Mouse (Mus musculus) lung, embryonic 15.5 days (tissue): Measurements from ENCODE around the gene Ifnar1. TPM values are rescaled to one million over a fixed set of nuclear protein-coding genes. Genes with fewer than 3 reads are reported as not detected.

ENCODE experiments used
- ATAC-seq: fragments of 200-750 bp; cut with Nextera tagmentation; 2 replicates; pipeline ENCODE4 v1.8.0; 2017; ENCODE audit warnings: moderate number of reproducible peaks, borderline replicate concordance; ENCODE audit not compliant: low FRiP score, low TSS enrichment; ENCODE audit errors: extremely low read depth
- H3K27ac ChIP-seq: fragments of 300-500 bp; sonication (generic); 2 replicates; pipeline ENCODE4 v1.5.1; 2015; ENCODE audit warnings: moderate library complexity, mild to moderate bottlenecking, inconsistent platforms
- H3K27me3 ChIP-seq: fragments of 300-500 bp; sonication (generic); 2 replicates; pipeline ENCODE4 v1.6.1; 2015; ENCODE audit warnings: inconsistent platforms
- H3K36me3 ChIP-seq: fragments of 300-500 bp; sonication (generic); 2 replicates; pipeline ENCODE4 v1.6.1; 2015; ENCODE audit warnings: inconsistent platforms
- H3K4me1 ChIP-seq: fragments of 300-500 bp; sonication (generic); 2 replicates; pipeline ENCODE4 v1.6.1; 2015; ENCODE audit warnings: inconsistent platforms
- H3K4me2 ChIP-seq: fragments of 300-500 bp; sonication (generic); 2 replicates; pipeline ENCODE4 v1.6.1; 2015; ENCODE audit warnings: inconsistent platforms, mild to moderate bottlenecking, moderate library complexity
- H3K4me3 ChIP-seq: fragments of 300-500 bp; sonication (generic); 2 replicates; pipeline ENCODE4 v1.5.1; 2015; ENCODE audit warnings: mild to moderate bottlenecking, inconsistent platforms
- H3K9ac ChIP-seq: fragments of 300-500 bp; sonication (generic); 2 replicates; pipeline ENCODE4 v1.6.1; 2015; ENCODE audit warnings: inconsistent platforms
- H3K9me3 ChIP-seq: fragments of 300-500 bp; sonication (generic); 2 replicates; pipeline ENCODE4 v1.6.1; 2016; ENCODE audit warnings: inconsistent platforms
- WGBS: fragments of 180-500 bp; shearing (Covaris S2); methylation state at CpG from one replicate; pipeline ENCODE4 v1.1.7; 2015; 5-methylcytosine and 5-hydroxymethylcytosine counted together
- polyA plus RNA-seq: library from polyadenylated mRNA; unstranded; fragments of >200 nt; fragmentation: Nextera tagmentation; extraction: Ambion mirVana; gene quantifications from 2 replicates; pipeline ENCODE4 v1.2.1, GENCODE M21; 2015

The Ifnar1 gene
- polyA plus RNA-seq, 1 experiment from 2014 or later, result 68.0 TPM

- H3K36me3 ChIP-seq, result no peaks in the 10 kb centered on the region
- H3K27ac ChIP-seq, result no peak overlapping the region
- 50% methylated on average over 13 of the region's 13 CpGs for WGBS
- H3K4me1 ChIP-seq, result peaks cover 9% of the 10 kb centered on the region
- H3K4me3 ChIP-seq, result no peak overlapping the region
- no peak overlapping the region for H3K4me2 ChIP-seq
- H3K27me3 ChIP-seq, result no peaks in the 10 kb centered on the region
- H3K9me3 ChIP-seq, result no peaks in the 10 kb centered on the region
- ATAC-seq, result peak; percentile 69; the same call in 1 of the 2 replicates
- H3K9ac ChIP-seq, result no peak overlapping the region
Measured at GRCm38 (mm10) chr16:91534477-91534876, 49.4 kb downstream of the Ifnar1 start.

DNA sequence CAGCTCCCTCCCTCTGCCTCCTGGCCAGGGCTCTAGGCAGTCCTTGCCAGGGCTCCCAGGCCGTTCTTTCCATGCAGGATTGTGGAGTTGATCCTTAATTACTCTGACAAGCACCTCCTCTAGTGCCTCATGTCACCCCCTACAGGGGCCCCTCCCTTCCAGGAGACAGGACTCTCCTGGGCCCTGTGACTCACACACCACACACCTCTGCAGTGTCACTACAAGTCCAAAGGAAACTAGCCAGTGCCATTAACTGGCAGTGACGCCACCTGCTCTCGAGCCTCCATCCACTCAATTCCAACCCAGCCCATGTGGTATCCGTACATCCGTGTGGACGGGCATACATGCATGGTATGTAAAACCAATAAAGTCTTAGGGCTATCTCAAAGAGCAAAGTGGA, 49.9 kb downstream of the Ifnar1 start:
- H3K4me1 ChIP-seq, result peaks cover 9% of the 10 kb centered on the region
- H3K9me3 ChIP-seq, result no peaks in the 10 kb centered on the region
- WGBS, result 75% methylated on average over 6 of the region's 6 CpGs
- H3K36me3 ChIP-seq, result no peaks in the 10 kb centered on the region
- no peak overlapping the region for H3K4me2 ChIP-seq
- no peak overlapping the region for H3K4me3 ChIP-seq
- H3K27ac ChIP-seq, result no peak overlapping the region
- H3K27me3 ChIP-seq, result no peaks in the 10 kb centered on the region
- ATAC-seq, result peak; percentile 40; the same call in 1 of the 2 replicates
- no peak overlapping the region for H3K9ac ChIP-seq

DNA sequence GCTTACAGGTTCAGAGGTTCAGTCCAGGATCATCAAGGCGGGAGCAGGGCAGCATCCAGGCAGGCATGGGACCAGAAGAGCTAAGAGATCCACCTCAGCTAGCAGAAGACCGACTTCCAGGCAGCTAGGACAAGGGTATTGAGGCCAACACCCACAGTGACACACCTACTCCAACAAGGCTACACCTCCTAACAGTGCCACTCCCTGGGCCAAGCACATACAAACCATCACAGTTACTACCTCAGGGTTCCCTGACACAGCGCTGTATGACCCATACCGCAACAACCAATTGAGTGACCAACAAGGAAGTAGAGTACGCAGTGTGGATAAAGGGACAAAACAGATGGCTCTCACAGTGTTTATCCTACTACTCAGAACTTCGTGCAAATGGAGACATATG, 51.3 kb downstream of the Ifnar1 start:
- Histone ChIP-seq H3K27ac (no peak overlapping the region), H3K4me3 (no peak overlapping the region), H3K9ac (no peak overlapping the region), H3K27me3 (no peaks in the 10 kb centered on the region), H3K4me2 (no peak overlapping the region), H3K36me3 (no peaks in the 10 kb centered on the region), H3K4me1 (peaks cover 6% of the 10 kb centered on the region), H3K9me3 (no peaks in the 10 kb centered on the region)
- no peak for ATAC-seq
- 80% methylated on average over 6 of the region's 6 CpGs for WGBS

- Histone ChIP-seq H3K27me3 (no peaks in the 10 kb centered on the region), H3K36me3 (no peaks in the 10 kb centered on the region), H3K27ac (no peak overlapping the region), H3K9ac (no peak overlapping the region), H3K4me1 (peaks cover 11% of the 10 kb centered on the region), H3K9me3 (no peaks in the 10 kb centered on the region), H3K4me2 (no peak overlapping the region), H3K4me3 (no peak overlapping the region)
- whole genome bisulfite sequencing, result 83% methylated on average over 3 of the region's 3 CpGs
- ATAC-seq, result no peak
Measured at GRCm38 (mm10) chr16:91537065-91537464, 52.0 kb downstream of the Ifnar1 start.

DNA sequence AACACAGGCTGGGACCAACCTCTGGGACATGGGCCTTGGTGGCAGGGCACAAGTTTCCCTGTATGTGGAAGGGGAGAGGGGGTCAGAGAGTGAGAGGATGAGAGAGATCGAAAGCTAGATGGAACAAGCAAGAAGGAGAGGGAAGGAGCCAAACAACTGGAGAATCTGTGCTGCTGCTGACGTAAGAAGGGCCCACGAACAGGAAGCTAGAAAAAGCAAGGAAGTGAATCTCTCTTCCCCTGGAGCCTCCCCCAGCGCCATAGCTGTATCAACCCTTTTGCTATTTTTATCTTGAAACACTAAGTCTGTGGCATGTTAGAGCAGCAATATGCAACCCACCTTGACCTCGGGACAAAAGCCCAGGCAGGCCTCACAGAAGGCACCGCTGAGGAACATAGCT, 53.0 kb downstream of the Ifnar1 start:
- H3K27me3 ChIP-seq, result no peaks in the 10 kb centered on the region
- no peak for ATAC-seq
- H3K4me2 ChIP-seq, result no peak overlapping the region
- H3K36me3 ChIP-seq, result no peaks in the 10 kb centered on the region
- no peaks in the 10 kb centered on the region for H3K9me3 ChIP-seq
- H3K27ac ChIP-seq, result 0 out of 2 replicates have a peak overlapping the region, but pooled peaks have one; percentile 13
- no peak overlapping the region for H3K9ac ChIP-seq
- peaks cover 11% of the 10 kb centered on the region for H3K4me1 ChIP-seq
- H3K4me3 ChIP-seq, result no peak overlapping the region
- 54% methylated on average over 6 of the region's 6 CpGs for WGBS

DNA sequence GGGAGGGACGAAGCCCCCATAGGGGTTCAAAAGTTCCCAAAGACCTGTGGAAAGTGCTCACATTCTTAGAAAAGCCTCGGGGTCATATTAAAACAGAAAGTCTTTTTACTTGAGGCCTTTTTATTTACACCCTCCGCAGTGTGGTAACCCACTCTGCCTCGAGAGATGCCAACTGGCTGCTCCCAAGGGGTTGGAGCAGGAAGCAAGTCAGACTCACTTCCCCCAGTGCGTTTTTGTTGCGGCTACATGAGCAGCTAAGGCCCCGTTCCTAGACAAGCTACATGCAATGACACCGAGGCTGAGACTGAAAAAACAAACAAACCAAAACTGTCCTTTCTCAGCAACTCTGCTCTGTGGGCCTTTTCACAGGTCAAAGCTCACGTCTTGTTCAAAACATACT, 53.5 kb downstream of the Ifnar1 start:
- Histone ChIP-seq H3K4me2 (no peak overlapping the region), H3K27ac (0 out of 2 replicates have a peak overlapping the region, but pooled peaks have one; percentile 13), H3K36me3 (no peaks in the 10 kb centered on the region), H3K9ac (no peak overlapping the region), H3K4me3 (no peak overlapping the region), H3K27me3 (no peaks in the 10 kb centered on the region), H3K4me1 (peaks cover 11% of the 10 kb centered on the region), H3K9me3 (no peaks in the 10 kb centered on the region)
- 39% methylated on average over 9 of the region's 9 CpGs for WGBS
- no peak for ATAC-seq

- Histone ChIP-seq H3K4me2 (no peak overlapping the region), H3K9me3 (no peaks in the 10 kb centered on the region), H3K9ac (no peak overlapping the region), H3K27ac (no peak overlapping the region), H3K36me3 (no peaks in the 10 kb centered on the region), H3K27me3 (no peaks in the 10 kb centered on the region), H3K4me1 (peaks cover 25% of the 10 kb centered on the region), H3K4me3 (no peak overlapping the region)
- no peak for ATAC-seq
- 31% methylated on average over 10 of the region's 10 CpGs for WGBS
Measured at GRCm38 (mm10) chr16:91541573-91542081, 56.6 kb downstream of the Ifnar1 start.

DNA sequence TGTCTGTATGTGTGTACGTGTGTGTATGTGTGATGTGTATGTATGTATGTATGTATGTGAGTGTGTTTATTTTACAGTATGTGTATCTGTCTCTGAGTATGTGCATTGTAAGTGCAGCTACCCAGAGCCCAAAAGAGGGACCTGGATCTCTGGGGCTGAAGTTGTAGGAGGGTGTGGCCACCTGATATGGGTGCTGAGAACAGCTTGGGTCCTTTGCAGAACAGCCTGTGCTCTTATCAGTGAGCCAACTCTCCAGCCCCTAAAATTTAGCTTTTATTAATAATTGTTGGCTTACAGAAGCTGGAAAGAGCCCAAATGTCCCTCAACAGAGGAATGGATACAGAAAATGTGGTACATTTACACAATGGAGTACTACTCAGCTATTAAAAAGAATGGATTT, 58.6 kb downstream of the Ifnar1 start:
- Histone ChIP-seq H3K36me3 (no peaks in the 10 kb centered on the region), H3K9ac (no peak overlapping the region), H3K4me2 (no peak overlapping the region), H3K9me3 (no peaks in the 10 kb centered on the region), H3K4me1 (peaks cover 31% of the 10 kb centered on the region), H3K27ac (no peak overlapping the region), H3K27me3 (no peaks in the 10 kb centered on the region), H3K4me3 (no peak overlapping the region)
- ATAC-seq, result no peak
- WGBS, result 91% methylated on average over 1 of the region's 1 CpGs

GRCm38 (mm10) chr16:91545597-91546281, 60.7 kb downstream of the Ifnar1 start:
- Histone ChIP-seq H3K4me2 (no peak overlapping the region), H3K9me3 (no peaks in the 10 kb centered on the region), H3K27me3 (no peaks in the 10 kb centered on the region), H3K9ac (no peak overlapping the region), H3K36me3 (no peaks in the 10 kb centered on the region), H3K4me1 (peaks cover 42% of the 10 kb centered on the region), H3K4me3 (no peak overlapping the region; the same call in 1 of the 2 replicates), H3K27ac (peak overlapping the region; percentile 64)
- WGBS, result 54% methylated on average over 10 of the region's 10 CpGs
- no peak for ATAC-seq

DNA sequence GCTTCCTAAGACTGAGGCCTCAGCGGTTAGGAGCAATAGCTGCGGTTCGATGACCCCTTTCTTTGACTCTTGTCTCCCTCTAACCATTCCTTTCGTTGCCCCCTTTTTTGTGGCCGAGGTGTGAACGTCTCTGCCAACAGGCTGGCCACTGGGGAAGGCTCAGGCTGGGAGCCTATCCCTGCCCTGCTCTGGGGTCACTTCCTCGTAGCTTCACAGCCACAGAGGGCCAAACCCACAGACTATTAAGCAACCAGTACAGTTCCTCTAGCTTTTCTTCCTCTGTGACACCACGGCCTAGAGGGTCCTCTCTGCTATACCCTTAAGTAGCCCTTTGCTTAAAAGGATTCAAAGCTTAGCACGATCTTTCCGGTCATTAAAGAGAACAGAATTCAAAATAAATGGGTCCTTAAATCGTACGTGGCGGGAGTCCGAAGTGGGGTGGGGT, 61.4 kb downstream of the Ifnar1 start:
- Histone ChIP-seq H3K9me3 (no peaks in the 10 kb centered on the region), H3K4me1 (peaks cover 42% of the 10 kb centered on the region), H3K4me3 (peak overlapping the region; percentile 76), H3K4me2 (peak overlapping the region; percentile 60), H3K27me3 (no peaks in the 10 kb centered on the region), H3K36me3 (no peaks in the 10 kb centered on the region), H3K27ac (peak overlapping the region; percentile 64), H3K9ac (peak overlapping the region; percentile 84)
- peak; percentile 65 for ATAC-seq
- WGBS, result 15% methylated on average over 14 of the region's 14 CpGs

DNA sequence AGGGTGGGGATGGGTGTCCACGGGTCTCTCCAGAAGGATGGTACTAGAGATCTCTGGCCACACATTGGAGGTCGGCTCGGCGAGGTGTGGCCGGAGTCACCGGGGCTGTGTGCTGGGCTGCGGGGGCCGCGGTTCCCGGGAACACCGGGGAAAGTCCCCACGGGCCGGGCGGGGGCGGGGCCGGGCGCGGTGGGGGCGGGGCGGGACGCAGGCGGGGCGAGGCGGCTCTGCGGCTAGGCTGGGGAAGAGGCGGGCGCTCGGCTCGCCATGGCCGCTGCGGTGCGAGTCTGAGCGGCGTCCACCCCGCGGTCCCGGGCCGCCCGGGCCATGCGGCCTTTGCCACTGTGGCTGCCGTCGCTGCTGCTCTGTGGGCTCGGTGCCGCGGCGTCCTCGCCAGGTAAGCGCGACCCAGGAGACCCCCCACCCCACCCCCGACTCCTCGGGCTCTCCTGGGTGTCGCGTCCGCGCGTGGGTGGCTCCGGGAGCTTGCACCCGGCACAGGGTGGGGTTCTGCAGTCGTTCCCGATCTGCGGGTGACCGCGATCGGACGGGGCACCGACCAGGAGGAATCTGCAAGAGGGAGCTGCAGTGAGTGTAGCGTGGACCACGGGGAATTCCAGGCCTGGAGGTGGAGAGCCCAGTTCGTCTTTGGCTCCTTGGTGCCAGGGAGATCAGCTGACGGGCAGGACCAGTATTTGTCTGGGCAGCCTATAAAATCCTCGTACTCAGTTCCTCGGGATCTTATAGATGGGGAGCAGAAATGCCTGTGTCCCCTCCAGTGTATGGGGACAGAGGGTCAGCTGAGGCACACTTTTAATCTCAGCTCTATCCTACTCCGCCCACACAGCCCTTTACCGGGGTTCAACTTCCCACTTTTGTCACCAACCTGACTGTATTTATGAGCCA, 62.1 kb downstream of the Ifnar1 start, which contains the start of gene Ifngr2:
Ifngr2 (plus strand) TSS at position 237 of the 906 bp plus-strand sequence.
- Histone ChIP-seq H3K36me3 (no peaks in the 10 kb centered on the region), H3K27me3 (no peaks in the 10 kb centered on the region), H3K4me1 (peaks cover 40% of the 10 kb centered on the region)

More for the DNA sequence above, 62.1 kb downstream of the Ifnar1 start, which contains the start of gene Ifngr2:
- ATAC-seq, result peak; percentile 92
- Histone ChIP-seq H3K4me3 (peak within 1 kb of the TSS; percentile 76), H3K9ac (peak within 1 kb of the TSS; percentile 84), H3K4me2 (peak within 1 kb of the TSS; percentile 60), H3K9me3 (no peaks in the 10 kb centered on the region), H3K27ac (peak within 1 kb of the TSS; percentile 64)
- WGBS, result under 1% methylated on average over 61 of the region's 74 CpGs
